Mouse (Mus musculus) heart, adult 9 months (tissue): Measurements from ENCODE around the gene Olfr796.

Experiments used
- DNase-seq, 2 experiments: peaks; one replicate each; pipeline ENCODE4 v3.0.0; 2022; ENCODE audit warnings: low spot score in 2 of 2

The Olfr796 gene

DNA sequence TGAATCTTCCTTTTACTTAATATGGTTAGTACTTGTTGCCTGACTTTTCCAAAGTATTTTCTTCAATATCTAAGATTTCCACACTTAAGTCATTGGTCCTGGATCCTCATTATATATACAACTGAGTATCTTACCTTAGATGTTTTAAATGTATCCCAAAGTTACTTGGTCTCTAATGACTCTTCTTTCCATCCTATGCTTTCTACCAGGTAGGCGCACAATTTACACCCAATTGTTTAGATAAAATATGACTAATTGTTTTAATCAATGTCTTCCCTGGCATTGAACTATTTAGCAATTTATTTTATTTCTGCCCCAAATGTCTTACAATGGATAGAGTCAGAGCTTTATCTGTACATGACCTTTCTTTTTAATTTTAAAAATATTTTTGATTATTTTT, at the start of gene Olfr796:
Gene Olfr796, minus strand, starts transcription at position 101 of the 400 bp plus-strand sequence.
- DNase-seq, result no peak

GRCm38 (mm10) chr10:129657394-129657793, 45.0 kb upstream of the Olfr796 start, which contains the start of gene Olfr800:
Olfr800 (plus strand) TSS chr10:129657694.
- DNase-seq, result no peak

GRCm38 (mm10) chr10:129651763-129652162, 39.4 kb upstream of the Olfr796 start:
- DNase-seq, result no peak

- DNase-seq, result no peak
Measured at GRCm38 (mm10) chr10:129637184-129637583, 24.8 kb upstream of the Olfr796 start, which contains the start of gene Olfr799. Olfr799 (plus strand) TSS chr10:129637484.

GRCm38 (mm10) chr10:129627834-129628233, 15.5 kb upstream of the Olfr796 start, which contains the start of gene Olfr798:
Olfr798 (minus strand) TSS chr10:129627934.
- no peak for DNase-seq

- DNase-seq, result no peak
Measured at GRCm38 (mm10) chr10:129623251-129623650, 10.9 kb upstream of the Olfr796 start.

GRCm38 (mm10) chr10:129621724-129622123, 9.4 kb upstream of the Olfr796 start:
- DNase-seq, result no peak

GRCm38 (mm10) chr10:129577066-129577465, 35.3 kb downstream of the Olfr796 start:
- no peak for DNase-seq

GRCm38 (mm10) chr10:129567355-129567754, 45.0 kb downstream of the Olfr796 start, which contains the start of gene Olfr794:
Olfr794 (plus strand) TSS chr10:129567655.
- no peak for DNase-seq
